Mouse (Mus musculus): ENCODE data around the gene Acp2.
A peak's percentile ranks its signal among the peaks of the same experiment; 100 is the strongest.

The Acp2 gene

DNA sequence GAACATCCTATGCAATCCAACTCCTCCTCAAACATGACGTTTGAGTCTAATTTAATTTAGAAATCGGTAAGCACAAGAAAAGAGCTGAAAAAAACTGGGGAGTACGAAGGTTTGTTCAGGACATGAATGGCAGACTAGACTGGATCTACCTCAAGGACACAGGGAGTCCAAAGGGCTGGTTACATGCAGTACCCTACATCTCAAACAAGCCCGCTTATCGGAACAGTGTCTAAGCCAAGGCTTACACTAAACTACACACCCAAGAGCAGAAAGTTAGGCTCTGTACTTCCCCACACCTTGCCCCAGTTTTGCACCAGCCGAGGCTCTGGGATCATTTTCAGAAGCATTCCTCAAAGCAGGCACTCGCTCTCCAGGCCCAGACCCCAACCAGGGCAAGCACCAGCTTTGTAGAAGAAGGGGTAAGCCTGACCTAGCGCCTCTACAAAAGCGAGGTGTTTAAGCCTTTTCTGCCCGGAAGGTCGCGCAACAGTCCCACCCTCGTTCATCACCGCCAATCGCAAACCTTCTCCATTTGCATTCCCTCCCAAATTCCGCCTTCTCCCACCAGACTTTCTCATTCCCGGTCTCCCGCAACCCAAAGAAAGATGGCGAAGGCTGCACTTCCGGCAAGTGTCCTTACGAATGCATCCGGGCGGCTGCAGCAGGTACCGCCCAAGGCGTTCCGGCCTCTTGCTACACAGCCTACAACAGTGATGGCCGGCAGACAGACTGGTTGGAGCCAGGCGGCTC, at the start of gene Acp2, which contains the start of gene Nr1h3:
TSS of gene Acp2 (plus strand) at position 664 of the 750 bp plus-strand sequence.
TSS of gene Nr1h3 (minus strand) at position 613 of the 750 bp plus-strand sequence.
- peak; percentile 97 for DNase-seq (ENCODE audit: low read depth)

DNA sequence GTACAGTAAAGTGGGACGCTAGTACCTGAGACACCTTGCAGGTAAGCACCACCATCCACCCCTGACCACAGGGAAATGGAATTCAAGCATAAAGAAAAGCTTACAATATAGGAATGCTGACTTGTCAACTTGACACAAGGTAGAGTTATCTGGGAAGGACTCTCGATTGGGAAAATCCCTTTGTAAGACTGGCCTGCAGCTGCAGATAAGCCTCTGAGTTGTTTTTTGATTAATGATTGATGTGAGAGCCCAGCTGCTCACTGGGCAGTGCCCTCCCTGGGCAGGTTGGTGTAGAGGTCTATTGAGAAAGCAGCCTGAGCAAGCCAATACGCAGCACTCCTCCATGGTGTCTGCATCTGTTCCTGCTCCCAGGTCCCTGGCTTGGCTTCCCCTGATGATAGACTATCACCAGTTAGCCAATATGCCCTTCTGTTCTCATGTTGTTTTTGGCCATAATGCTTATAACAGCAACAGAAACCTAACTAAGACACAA, 49.8 kb upstream of the Acp2 start:
- no peak for DNase-seq (ENCODE audit: low read depth)

DNA sequence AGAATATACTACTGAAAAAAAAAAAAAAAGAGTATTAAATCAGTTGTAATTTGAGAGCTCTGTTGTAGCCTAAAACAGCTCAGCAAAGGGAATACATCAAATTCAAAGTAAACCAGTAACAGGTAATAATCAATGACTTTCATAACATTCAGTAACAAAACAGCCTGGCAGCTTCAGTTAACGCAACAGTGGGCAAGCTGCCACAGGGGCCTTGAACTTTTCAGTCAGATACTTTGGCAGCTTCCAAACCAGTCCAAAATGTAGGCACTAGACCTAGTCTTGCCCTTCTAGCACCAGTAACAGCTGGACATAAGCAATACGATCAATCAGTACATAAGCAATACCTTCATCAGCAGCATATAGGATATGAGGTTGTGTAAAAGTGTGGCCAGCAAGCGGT, 48.6 kb upstream of the Acp2 start:
- no peak for DNase-seq (ENCODE audit: low read depth)

DNA sequence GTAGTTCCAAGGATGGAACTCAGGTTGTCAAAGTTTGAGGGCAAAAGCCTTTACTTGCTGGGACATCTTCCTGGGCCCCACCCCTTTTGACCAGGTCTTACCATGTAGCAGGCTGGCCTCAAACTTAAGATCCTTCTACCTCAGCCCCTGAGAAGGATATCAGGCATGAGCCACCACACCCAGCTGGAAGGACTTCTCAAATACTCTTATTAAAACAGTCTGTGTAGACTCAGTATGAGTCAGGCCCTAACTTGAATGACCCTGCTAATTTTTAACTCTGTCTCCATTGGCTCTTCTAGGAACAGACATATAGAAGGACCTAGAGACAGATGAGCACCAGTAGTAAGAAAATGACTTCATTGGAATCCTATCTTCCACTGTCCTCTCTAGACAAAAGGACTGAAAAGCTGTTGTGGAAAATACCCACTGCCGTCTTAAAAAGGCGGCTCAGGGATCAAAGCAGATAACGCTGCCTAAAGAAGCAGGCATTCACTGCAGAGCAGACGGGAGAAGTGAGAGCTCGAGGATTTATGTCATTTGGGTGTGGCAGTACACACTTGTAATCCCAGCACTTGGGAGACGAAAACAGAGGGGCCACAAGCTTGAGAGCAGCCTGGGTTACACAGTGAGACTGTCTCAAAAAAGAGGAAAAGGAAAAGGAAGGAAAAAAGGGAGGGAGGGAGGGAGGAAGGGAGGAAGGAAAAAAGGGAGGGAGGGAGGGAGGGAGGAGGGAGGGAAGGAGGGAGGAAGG, 45.5 kb upstream of the Acp2 start:
- DNase-seq (ENCODE audit: low read depth), result no peak

DNA sequence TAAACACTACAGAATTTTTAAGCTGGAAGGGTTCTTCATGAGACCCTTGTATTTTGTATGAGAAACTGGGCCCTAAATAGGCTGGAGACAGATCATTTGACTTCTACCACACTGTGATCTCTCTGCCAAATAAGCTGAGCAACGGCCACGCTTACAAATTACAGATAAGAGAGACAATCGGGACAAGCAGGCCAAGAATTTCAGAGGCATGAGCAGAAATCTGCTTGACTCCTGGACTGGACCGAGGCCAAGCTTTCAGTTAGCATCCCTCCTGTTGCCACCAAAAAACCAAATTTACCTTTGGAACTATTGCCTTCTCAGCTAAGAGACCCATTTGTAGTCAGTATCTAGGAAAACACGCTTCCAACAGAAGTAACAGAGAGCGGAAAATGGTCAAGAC, 42.1 kb upstream of the Acp2 start:
- DNase-seq (ENCODE audit: low read depth), result no peak

DNA sequence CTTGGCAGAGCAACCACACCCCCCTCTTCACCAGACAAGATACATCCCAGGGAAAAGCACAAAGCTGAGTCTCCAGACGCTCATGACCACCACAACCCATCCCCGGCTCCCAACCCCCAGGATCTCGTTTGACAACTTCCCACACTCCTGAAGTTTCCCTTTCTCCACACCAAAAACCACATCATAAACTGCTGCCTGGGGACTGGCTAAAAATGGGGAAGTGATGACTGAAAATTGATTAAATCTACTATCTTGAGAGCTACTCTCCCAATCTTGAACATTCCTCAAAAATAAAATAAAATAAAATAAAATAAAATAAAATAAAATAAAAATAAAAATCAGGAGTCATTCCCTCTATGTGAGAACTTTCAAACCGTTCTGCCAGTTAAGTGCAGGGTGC, 39.7 kb upstream of the Acp2 start:
- no peak for DNase-seq (ENCODE audit: low read depth)

DNA sequence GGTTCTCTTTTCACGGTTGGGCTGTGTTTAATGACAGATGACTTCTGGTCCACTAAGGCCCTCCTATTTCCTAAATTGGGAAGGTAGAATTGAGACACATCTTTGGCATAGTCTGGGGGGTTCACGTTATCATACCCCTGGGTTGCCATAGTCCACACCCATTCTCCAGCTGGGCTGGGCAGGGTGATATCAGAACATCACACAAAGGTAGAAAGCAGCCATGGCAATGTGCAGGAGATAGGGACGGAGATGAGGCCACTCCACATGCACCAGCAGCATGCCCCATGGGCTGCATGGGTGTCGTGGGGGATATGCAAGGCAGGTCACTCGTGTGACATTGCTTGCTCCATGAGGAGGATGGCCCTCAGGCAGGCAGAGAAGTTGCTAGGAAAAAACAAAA, 39.2 kb upstream of the Acp2 start:
- no peak for DNase-seq (ENCODE audit: low read depth)

DNA sequence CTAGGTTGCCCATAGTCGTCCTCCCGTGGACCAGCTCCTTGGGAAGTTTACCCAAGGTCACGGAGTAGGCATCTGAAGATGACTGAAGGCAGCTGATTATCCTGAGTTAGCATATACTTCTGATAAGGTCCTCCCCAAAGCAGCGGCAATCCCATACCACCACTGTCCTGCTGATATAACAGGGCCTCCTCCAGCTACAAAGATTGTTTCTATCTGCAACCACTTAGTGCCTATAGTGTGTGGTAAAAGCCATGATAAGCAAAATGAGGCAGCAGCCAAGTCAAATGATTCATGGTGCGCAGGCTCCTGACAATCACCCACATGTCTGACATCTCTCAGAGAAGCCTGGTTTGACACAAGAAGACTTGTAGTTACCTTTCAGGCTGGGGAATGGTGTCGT, 37.7 kb upstream of the Acp2 start:
- DNase-seq (ENCODE audit: low read depth), result no peak

DNA sequence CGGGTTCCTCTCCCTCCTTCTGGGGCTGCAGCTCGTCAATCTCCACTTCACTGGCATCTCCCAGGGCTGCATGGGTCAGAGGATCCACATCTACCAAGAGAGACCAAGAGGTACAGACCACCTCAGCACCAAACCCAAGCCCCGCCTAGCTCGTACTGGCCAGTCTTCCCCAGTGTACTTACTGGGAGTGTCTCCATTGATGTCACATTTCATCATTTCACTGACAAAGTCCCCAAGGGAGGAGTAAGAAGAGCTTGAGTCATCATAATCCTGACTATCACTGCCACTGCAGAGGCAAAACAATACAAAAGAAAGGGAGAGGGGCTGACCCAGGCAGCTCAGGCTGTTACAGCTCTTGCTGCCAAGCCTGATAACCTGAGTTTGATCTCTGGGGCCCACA, 35.1 kb upstream of the Acp2 start:
- no peak for DNase-seq (ENCODE audit: low read depth)

DNA sequence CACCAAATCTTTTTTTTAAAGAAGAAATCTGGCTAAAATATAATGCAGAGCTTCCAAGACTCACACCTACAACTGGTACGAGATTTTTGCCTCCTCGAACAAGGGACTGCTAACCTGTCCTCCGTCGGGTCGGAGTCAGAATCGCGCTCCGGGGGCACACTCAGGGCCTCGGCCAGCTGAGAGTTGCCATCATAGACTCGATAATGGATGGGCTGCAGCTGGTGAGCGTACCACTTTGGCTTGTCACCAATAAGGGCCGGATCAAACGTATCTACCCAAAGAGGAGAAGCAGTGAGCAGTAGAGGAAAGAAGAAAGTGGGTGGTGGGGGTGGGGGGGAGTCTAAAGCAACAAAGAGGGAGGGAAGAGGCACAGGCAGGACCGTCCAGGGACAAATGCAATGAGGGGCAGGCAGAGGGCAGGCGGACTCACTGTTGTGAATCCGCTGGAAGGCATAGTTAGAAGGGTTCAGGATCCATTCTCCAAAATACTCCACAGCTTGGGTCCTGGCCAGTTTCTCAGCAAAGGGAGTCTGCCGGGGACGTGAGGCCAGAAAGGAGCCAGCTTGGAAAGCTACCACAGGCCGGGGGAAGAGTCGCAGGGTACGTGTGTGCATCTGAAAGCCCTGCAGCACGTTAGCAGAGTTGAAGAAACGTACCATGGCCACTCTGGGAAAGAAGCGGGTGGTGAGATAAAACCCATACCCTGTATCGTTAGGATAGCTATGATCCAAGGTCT, 32.9 kb upstream of the Acp2 start:
- no peak for DNase-seq (ENCODE audit: low read depth)

DNA sequence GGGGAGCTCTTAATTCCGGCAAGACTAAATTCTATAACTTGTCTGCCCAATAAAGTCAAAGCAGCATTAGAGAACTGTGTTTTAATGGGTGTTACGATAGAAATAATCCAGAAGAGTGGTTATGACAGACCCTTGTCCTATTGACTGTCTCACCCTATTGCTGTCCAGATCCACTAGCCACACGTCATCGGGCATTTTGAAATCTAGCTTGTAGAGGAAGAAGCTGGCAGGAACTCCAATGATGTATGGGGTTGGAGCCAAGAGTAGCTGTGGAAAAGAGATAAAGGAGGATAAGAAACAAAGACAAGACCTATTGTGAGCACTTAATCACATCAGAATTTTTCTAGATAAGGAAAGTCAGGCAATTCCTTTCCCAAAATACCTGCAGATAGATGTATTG, 27.2 kb upstream of the Acp2 start:
- DNase-seq (ENCODE audit: low read depth), result no peak

DNA sequence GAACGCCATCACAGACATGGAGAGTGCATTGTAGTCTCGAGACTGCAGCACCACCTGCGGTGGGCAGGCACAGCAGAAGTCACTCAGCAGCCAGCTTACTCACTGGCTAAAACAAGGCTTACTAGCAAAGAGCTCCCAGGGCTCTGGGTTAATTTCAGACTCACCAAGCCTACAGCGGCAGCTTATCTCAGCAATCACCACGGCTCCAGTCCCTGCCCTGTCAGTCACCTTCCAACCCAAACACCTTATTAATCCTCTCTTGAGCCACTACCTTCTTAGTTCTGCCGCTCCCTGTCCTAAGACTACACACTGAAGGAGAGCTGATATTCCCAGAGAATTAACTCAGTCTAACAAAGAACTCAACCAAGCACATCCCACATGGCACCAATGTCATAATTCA, 26.5 kb upstream of the Acp2 start:
- DNase-seq (ENCODE audit: low read depth), result no peak

DNA sequence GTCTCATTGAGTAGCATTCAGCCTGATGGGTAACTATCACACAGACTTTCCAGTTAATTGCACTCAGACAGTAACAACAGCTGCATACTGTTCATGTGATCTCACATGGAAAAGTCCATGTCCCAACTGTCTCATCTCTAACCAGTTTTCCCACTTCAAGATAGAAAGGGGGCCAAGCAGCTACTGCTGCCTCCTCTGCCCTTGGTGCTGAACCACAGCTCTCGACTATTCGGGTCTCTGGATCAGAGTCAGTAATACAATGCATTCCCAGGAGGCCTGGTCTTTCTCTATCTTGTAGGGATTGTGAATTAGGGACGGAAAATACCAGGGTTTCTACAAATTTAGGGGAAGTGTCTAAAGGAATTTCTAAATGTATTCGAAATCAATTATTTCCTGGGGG, 22.9 kb upstream of the Acp2 start:
- no peak for DNase-seq (ENCODE audit: low read depth)

DNA sequence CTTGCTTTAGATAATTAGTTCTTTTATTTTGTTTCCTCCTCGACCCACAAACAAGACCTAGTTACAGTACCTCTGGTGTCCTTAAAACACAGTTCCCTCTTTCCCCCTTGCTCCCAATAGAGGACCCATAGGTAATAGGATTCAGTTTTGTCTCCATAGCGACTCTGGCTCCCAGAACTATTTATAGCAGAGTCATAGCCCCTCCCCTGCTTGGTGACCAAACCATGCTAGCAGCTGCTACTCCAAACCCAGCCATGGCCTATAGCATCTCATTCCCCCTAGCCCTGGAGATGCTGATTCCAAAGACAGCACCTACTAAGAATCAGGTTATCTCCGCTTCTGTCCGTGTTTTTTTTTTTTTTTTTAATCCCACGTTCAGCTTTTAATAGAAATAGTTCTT, 22.0 kb upstream of the Acp2 start:
- DNase-seq (ENCODE audit: low read depth), result no peak

DNA sequence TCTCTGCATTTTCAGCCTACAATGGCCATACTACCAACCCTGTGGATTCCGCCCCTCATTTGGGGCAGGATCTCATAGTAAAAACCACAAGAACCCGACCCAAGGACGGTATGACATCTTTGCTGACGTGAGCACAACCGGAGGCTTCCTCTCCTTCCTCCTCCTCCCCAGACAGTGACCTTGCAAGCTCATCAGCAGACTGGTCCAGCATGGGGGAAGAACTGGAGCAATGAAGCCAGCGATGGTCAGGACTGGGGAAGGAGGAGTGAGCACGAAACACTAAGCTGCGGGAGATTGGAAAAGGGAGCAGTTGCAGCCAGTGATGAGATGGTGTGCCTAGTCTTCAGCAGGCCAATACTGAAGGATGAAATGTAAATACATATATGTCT, 20.7 kb upstream of the Acp2 start:
- DNase-seq (ENCODE audit: low read depth), result peak; percentile 74

DNA sequence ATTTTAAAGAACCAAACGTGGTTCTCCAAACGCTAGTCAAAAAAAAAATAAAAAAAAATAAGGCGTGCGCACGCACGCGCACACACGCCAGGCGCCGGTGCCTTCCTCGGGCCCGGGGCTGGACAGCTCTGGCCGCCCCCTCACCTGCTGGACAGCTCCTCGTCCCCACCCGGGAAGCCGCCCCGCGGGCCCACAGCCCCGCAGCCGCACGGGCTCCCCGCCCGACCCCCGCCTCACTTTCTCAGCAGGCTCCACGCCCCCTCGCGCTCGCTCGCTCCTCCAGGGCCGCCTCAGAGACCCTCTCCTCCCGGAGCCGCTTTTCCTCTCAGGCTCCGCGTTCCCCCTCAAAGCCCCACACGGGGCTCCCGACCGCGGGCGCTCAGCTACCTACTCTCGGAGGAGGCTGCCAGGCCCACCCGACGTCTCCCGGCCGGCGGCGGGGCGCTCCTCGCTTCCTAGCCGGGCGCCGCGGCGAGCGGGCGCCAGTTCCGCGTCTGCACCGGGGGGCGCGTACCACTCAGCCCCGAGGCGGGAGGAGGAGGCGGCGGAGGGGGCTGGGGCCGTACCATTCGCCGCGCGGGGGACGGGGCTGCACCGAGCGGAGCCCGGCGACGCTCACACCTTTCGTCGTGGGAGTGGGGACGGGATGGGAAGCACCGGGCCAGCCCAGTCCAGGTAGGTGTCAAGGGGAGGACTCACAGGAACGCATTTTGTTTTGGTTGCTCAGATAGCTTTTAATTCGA, 20.1 kb upstream of the Acp2 start:
- DNase-seq (ENCODE audit: low read depth), result peak; percentile 38

DNA sequence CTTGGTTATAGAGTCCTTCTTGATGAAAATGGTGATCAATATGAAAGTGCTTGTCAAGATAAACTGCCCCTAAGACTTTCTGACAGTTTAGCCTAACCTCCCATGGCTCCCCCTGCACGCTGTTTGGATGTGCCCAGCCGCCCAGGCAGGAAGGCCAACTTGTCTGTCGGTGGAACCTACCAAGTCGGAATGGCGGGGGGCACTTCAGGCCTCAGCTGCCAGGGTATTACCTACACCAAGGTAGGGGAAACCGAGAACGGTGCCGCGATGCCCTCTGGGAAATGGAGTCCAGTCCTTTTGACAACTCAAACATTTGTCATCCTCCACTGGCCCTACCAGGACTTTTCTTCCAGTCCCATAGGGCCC, 19.6 kb upstream of the Acp2 start:
- peak; percentile 99 for DNase-seq (ENCODE audit: low read depth)

DNA sequence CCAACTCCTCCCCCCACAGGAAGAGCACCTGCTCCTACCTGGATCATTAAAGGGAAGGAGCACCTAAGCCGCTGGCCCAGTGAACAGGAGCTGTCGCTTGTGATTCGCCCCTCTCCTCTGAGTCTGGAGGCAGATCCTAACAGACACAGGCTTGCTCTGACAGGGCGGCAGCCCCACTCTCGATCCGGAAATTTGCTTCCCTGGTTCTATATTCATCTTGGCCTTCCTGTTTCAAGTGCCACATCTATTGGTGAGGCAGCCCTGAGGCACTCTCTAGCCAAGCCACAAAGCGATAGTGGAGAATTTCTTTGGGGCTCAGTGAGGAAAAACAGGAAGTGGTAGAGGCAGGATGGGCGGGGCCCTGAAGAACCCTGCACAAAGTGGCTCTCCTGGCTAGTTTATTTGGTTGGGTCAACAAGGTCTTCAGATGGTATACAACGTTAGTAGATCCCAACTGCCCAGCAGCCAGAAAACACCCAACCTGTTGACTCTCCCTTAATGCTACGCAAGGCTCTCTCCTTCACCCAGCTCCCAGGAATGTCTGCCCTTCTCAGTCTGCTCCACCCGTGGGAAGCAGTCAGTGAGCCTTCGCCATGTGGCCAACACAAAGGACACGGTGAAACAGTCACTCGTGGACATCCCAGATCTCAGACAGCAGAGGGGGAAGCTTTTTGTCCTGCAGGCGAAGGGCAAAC, 18.8 kb upstream of the Acp2 start, which contains the start of gene Madd:
TSS of gene Madd (minus strand) at position 127 of the 695 bp plus-strand sequence.
- DNase-seq (ENCODE audit: low read depth), result peak; percentile 95

DNA sequence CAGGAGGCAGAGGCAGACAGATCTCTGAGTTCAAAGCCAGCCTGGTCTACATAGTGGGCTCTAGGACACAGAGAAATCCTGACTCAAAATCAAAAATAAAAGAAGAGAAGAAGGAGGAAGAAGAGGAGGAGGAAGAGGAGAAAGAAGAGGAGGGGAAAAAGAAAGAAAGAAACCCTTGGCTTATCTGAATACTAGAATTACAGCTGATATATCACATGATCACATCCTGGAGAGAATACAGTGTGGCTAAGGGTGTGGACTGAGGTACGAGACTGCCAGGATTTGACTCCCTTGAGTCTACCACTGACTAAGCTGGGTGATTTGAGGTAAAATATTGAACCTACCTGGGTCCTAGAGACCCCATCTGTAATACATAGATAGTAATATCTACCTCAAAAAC, 16.5 kb upstream of the Acp2 start:
- no peak for DNase-seq (ENCODE audit: low read depth)

DNA sequence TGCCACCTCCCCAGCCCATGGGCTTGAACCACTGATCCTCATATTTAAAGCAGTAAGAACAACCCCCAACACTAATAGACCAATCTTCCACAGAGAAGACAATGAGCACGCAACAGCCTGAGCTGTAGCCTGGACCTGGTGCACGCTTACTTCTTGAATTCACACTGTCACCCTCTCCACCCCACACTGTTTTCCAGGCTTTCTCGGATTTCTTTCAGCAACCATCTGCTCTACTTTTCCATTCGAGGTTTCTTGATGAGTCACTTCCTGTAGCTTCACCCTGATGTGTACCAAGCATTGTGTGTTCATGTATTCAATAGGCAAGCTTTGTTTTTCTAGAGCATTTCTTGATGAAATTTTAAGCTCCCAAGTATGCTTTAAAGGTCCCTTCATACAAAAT, 15.3 kb upstream of the Acp2 start:
- peak; percentile 90 for DNase-seq (ENCODE audit: low read depth)

DNA sequence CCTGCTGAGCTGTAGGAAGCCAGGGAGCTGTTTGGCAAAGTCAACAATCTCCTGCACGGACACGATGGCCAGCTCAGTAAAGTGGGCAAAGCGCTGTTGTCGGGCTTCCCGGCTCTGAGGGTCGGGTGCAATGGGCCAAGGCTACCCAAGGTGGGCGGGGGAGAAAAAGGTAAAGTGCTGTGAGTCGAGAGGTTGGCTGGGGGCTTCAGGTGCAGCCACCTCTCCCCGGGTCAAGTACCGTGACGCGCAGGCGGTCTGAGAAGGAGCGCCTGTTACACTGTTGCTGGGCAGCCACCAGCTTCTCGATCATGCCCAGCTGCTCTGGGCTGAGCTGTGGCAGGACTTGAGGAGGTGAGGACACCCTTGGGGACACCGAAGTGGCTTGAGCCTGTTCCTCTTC, 12.2 kb upstream of the Acp2 start:
- no peak for DNase-seq (ENCODE audit: low read depth)

Measured in 416B (cell line).